Mouse (Mus musculus) megakaryocyte, adult 5-6 weeks (primary cell): ENCODE results near the gene Gemin8. TPM values are rescaled to one million over a fixed set of nuclear protein-coding genes. Genes with fewer than 3 reads are reported as not detected.
A peak's percentile ranks its signal among the peaks of the same experiment; 100 is the strongest.

Experiments
- ATAC-seq: 2 replicates; pipeline ENCODE4 v1.8.0; 2016; ENCODE audit warnings: mild to moderate bottlenecking, inconsistent platforms; ENCODE audit not compliant: poor library complexity, severe bottlenecking
- total RNA-seq, 2 experiments: library from RNA; stranded (forward) in 1 of 2; stranded (reverse) in 1 of 2; fragments of 153-499, 151-499 nt in 1 of 2; fragments of 221-1000, 200-1000 nt in 1 of 2; gene quantifications; 2 replicates each; pipeline versions ENCODE4 v1.2.3 to v1.2.4; 2015 to 2017

The Gemin8 gene
- 5.8 and 6.5 TPM in 2 replicates for total RNA-seq (2015)
- 4.1 and 4.6 TPM in 2 replicates for total RNA-seq (2017)

DNA sequence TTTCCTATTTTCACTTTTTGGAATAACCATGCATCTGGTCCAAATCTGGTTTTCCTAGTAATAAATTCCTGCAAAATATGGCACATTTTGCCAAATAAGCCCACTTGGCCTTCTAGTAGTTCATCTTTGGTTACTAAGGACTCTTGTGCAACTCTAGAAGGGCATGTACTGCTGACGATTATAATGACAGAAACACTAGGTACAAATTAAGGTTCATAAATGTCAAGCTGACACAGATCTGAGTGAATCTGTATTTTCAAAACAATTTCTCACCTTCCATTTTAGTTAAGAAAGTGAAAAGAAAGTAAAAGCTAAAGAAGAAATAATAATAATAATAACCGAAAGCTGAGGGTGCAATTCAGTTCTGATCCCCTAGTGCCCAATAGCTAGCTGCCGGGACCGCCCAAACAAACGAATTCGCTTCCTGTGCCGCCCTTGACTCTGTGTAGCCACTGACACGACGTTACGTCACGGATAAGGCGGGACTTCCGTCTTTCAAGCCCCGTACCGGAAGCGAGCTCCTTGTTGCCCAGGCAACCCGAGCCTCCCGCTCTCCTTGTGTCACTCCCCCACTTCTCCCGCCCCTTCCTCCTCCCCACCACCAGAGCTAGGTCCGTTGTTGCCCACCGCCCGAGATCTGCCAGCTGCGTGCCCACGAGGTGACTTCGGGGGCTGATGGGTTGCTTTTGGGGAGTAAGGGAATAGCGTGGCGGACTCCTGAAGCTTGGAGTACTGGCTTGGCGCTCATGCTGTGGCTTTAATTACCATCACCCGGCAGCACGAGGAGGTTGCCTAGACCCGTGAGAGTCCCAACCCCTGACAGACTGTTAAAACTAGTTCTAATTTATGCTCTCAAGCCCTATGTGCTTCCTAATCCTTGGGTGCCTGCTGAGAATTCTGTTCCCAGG is at the start of gene Gemin8:
Gene Gemin8, plus strand, starts transcription at position 563 of the 908 bp plus-strand sequence.
- peak; percentile 98 for ATAC-seq

DNA sequence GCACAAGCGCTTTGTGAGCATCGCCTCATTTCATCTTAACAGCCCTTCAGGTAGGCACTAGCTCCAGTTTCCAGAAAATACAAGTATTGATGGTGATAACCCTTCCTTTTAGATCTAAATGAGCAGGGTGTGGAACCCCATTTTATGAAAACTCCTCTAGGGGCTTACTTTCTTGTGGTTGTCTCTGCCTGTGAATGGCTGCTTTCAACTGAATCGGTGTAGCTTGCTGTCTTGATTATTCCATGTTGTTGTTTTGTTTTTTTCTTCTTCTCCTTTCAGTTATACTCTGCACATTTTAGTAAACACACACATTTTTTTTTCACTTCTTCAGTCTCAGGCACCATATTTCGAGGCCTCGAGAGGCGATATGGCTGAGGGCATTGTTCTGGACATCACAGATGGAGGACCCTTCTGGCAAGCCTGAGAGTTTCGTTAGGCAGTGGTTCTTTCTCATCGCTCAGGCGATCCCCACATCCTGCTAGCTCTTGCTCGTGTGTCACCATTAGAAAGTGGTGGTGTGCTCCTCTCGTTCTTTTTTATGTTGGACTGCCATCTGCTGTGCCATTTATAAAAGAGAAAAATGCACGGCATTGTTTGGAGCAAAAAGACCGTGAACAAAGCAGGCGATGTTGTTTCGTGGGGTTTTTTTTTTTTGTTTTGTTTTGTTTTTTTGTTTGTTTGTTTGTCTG is 23.0 kb upstream of the Gemin8 start:
- no peak for ATAC-seq

DNA sequence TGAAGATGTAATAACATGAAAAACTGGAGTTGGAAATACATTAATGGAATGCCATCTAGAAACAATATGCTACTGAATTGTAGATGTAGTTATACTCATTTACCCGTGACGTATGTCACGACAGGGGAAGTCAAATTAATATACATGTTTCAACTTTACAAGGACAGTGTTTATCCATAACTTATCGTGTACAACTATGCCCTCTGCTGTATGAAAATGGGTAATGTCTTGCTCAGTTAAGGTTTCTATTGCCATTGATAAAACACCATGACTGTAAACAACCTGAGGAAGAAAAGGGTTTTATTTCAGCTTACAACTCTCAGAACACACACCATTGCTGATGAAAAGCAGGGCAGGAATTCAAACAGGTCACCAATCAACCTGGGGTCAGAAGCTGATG is 7.5 kb upstream of the Gemin8 start:
- ATAC-seq: 0 out of 2 replicates have a peak, but pooled peaks have one; percentile 33

DNA sequence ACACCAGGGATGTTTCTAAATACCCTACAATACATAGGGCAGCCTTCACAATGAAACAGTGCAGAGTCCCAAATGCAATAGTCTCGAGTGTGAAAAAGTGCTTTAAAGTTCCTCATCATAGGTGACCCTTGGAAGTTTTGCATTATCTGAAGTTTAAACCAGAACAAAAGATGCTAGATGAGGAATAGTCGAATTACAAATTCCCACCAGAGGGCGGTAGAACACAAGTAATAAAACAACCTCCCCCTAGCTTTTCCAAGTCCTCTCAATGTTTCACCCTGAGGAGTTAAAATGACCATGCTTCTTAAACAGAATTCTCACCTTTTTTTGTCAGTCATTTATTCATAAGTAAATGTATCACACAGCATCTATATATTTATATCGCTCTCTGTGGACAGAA is 2.9 kb upstream of the Gemin8 start:
- ATAC-seq: no peak

DNA sequence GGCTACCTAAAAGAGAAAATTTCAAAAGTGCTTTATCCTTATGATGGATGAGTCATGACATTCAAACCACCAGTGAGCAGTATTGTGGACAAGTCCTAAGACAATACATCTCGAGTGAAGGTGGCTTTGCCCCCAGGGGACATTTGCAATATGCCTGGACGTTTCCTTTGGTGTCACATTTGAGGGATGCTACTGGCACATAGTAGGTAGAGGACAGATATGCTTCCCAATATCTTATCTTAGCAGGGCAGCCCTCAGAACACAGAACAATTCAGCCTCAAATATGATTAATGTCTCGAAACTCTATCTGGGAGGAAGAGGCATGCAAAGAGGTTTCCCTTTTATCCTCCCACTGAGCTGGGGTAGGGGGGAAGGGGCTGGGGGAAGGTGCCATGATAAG is 2.3 kb upstream of the Gemin8 start:
- ATAC-seq: no peak

DNA sequence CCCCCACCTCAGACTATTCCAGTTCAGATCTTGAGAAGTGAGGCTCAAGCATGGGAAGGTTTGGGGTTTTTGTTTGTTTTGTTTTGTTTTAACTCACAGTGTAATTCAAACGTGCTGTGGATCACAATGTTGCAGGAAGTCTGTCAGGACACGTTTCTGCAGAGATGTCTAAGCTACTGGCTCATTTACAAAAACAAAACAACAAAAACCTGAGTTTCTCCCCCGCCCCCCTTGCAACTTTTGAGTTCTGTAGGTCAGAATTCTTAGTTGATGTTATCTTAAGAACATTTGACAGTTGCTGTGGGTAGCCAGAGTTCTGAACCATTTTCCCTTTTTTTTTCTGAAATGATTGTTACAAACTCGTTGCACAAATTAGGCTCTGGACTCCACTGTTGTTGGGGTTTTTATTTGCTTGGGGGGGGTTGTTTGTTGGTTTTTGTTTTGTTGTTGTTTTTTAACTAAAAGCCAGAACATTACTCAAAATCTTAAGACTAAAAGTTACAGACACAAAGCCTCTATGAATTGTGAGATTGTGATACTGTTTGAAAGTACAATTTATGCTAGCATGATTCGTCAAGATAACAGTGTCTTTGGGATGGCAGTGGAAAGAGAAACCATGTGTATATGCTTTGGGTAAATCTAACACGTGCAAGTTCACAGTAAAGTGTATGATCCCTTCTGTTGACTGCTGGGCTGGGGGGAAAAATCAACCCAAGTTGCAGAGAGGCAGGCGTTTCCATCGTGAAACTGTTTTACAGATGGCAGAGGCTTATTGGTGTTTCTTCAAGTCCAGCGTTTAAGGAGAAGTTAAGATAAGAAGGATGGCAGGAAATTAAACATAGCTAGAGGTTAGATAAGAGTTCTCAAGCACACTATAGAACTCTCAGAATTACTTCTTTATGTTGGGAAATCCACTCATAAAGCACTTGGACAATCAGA is 815 bp downstream of the Gemin8 start:
- ATAC-seq: no peak

DNA sequence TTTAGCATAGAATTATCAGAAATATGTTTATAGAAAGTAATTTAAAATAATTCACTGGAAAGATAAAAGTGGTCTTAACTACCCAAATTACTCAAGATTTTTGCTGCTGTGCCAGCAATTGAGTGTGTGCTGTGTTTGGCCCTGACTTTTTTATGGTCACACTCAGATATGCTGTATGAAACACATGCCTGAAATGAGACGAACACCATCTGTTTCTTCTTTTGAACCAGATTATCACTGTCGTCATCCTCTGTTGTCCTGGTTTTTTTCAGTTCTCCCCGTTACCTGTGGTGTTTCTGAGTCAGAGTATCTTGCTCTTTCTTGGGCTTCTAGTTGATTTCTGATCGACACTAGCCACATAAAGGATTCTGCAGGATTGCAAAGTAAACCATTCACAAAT is 1.8 kb downstream of the Gemin8 start:
- no peak for ATAC-seq

DNA sequence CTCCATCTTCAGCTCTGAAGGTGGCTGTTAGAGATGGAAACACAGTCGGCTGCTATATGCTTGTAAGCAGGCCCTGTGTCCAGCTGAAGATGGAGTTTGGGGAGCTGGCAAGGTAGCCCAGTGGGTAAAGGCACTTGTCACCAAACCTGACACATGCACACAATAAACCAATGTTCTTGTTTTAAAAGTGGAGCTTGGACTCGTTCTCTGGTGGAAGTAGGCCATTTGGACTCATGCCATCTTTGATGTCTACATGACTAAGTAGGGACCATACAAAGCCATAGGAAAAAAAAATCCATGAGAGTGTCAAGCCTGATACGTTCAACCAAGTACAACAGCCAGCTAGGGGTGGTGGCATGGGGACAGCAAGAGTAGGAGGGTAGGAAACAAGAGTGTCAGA is 2.4 kb downstream of the Gemin8 start:
- ATAC-seq: no peak

DNA sequence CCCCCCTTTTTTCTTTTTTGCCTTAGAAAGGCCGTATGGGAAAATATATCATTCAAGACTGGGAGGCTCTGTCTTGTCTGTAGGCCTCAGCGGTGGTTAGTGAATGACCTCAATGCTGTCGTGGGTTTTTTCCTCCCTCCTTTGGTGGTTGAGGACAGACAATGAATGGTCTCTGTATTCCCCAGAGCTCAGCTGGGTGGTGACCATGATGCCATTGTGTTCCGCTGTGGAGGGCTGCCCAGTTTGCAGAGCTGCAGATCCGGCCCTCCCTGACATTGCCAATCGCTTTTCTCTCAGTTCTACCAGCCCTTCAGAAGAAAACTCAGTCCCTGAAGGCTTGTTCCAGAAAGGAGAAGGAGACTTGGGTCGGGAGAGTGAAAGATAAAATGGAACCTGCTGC is 3.5 kb downstream of the Gemin8 start:
- ATAC-seq: no peak

DNA sequence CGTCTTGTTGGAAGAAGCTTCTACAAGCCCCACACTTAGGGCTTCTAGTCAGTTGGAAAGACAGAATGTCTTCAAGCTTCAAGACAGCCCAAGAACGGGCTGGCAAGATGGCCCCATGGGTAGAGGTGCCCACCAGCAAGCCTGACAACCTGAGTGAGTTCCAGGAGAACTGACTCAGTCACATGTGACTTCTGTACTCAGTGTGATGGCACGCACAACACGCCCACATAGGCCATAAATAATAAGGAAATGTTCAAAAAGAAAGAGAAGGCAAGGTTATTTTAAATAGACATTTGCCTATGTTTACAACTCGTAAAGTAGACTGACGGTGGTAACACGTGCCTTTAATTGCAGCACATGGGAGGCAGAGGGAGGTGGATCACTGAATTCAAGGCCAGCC is 7.7 kb downstream of the Gemin8 start:
- ATAC-seq: no peak

DNA sequence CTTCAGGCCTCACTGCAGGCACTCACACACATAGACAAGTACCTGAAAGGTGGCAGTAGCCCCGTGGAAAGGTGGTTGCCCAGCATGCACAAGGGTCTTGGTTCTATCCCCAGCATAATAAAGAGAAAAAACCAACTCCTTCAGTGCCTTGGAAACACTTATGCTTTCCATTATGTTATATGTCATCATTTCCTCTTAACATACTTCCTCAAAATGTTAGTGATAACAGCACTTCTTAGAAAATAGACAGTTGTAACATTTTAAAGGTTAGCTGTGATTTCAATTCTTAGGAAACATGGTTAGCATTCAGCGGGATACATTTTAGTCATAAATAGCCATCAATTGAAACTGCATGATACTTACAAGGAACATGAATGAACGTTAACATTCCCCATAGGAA is 12.8 kb downstream of the Gemin8 start:
- ATAC-seq: no peak; the same call in 1 of the 2 replicates

DNA sequence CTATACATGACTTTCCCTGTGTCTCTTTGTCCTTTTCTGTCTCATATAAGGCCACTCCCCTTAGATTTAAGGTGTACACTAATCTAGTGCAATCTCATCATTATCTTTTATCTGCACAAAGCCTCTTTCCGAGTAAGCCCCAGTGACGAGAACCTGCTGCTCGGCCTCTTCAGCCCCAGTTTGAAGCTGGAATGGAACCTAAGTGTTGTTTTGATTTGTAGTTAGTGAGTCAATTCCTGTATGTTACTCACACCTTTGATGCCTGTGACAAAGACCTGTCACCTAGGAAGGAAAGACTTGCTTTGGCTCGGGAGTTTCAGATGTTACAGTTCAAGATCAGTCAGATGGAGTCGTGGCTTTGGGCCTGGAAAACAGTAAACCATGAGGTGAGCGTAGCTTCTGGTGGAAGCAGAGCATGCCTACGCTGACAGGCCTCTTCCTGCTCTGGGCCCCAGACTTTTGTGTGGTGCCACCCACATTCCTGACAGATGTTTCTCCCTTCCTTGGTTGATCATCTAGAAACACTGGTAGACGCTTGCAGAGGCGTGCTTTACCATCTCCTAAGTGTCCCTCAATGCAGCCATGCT is 15.2 kb downstream of the Gemin8 start:
- no peak for ATAC-seq

DNA sequence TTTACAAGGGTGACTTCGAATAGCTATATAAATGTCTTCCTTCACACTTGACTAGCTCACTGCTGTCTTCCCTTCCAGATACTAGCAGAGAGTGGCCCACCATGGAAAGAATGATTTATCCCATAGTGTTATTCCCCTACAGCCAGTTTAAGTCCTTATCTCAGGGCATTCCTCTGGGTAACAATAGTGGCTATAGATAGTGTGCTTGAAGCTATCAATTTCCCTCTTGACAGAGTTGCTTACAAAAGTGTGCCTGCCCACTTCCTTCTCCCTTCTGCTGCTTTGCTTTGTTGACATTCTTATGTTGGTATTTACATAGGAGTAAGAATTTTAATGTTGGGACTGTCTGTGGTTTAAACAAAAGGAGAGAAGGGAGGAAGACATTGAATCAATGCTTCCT is 17.5 kb downstream of the Gemin8 start:
- ATAC-seq: no peak

DNA sequence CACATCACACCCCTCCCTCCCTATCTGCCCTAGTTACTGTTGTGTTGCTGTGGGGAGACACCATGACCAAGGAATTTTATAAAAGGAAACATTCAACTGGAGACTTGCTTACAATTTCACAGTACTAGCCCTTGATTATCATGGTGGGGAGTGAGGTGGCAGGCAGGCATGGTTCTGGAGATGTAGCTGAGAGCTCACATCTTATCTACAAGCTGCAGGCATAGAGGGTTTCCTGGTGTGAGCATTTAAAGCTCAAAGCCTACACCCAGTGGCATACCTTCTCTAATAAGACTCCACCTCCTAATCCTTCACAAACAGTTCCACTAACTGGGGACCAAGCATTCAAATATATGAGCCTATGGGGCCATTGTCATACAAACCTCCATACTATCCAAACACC is 26.1 kb downstream of the Gemin8 start:
- no peak for ATAC-seq

DNA sequence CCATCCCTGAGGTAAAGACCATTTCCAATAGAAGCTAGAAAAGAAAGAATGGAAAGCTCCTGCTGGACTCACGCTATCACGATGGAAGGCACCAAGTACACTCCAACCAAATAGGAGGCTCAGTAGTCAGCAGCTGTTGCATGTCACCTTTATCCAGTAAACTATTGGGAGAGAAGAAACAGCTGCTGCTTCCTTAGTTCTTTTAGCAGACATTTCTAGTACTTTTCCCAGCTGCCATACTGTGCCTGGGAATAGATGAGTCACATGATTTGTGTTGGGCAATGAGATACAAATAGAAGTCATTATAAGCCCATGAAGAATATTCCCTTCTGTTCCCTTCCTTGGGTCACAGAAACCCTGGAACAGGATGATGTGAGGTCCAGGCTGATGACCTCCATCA is 28.0 kb downstream of the Gemin8 start:
- ATAC-seq: no peak

DNA sequence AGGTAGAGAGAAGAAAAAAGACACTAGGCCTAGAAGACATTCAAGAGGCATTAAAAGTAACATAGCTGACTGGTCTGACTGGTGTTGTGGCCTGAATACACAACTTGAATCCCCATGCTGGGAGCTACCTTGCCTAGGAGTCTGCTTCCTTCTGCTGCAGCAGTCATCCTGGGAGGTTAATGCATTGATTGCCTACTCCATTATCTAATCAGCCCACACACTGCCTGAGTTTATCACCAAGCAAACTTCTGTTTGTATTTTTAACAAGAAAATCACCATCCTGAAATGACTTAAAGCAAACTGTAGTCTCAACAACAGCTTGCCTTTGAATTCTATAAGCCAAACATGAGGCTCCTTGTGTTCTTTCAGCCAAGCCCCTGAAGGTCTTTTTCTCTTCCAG is 29.6 kb downstream of the Gemin8 start:
- no peak for ATAC-seq

DNA sequence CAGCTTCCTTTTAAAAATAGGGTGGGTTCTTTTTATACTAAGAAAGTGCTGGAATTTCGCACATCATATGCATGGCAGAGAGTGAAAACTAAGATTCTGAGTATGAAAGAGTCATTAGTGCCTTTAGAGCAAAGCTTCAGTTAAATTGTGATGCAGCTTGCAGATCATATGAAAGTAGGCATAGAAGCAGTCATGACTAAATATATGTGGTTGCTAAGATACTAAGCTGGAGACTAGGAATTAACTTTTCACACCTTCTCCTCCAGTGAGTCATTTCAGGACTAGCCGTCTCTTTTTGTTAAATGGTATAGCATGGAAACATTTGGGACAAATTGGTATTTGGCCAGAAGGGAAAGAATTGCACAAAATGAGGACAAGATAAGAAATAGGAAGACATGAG is 44.3 kb downstream of the Gemin8 start:
- no peak for ATAC-seq

DNA sequence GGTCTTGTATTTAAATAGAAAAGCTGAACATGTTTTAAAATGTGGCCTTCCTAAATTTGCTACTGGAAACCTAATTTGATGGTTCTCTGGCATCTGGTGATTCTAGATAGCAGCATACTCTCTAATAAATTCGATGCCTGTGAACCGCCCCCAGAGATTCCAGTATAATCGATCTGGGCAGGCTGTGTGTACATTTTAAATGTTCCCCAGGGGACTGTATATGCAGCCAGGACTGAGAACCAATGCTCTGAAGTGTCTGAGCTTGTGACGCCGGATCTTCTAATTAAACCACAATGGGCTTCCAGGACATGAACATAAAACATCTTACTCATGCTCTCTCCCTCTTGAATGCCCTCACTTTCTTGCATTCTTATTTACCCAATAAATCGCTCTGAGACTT is 46.0 kb downstream of the Gemin8 start:
- no peak for ATAC-seq

DNA sequence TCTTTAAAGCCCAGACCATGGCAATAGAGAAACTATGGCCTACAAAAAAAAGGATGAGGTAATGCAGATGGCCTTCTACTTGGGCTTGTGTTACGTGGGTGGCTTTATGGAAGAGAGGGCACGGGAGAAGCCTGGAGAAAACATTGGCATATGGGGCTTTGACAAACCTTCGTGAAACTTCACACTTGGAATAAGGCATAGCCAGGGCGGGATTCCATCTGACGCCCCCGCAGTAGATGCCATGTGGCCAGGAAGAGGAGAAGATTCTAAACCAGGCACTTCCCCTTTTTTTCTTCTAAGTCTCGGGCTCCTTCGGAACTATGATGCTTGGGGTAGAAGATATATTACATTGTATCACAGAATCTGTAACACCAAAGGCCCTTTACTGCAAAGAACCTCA is 46.5 kb downstream of the Gemin8 start:
- ATAC-seq: no peak

DNA sequence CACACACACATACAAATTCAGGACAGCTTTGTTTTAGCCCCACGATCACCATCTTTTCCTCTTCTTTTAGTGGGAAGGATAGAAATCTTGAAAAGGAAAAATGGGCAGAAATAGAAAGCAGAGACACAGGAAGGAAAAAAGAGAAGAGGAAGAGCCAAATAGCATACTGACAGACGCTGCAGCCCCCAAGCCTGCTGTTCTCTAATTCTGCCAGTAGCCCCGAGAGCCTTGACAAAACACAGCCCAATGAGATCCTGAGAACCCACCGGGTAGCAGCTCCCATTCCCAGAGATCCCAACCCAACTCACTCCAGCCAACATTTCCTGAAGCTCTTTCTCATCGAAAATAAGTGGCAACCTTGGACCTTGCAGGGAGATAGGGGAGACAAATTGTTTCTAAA is 49.1 kb downstream of the Gemin8 start:
- ATAC-seq: no peak

DNA sequence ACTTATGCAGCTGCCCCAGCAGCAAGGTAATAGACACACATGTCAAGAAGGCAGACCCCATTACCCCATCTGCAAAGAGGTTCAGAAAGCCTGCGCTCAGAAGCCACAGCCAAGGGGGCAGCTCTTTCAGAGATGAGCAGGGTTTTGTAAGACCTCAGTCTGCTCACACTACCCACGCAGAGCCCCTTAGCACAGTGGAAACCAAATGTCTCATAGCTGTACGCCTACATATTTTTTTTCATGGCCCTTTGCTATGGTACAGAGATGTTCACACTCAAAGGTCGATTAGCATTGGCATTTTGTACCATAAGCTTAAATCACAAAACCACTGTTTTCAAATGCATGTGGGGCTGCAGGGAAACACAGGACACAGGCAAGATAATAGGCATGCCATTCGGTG is 56.6 kb downstream of the Gemin8 start:
- no peak for ATAC-seq
